Comparison of ENCODE assay signal across 13 mouse cellular contexts in genomic region chr2:67827697-67828096, GRCm38 (mm10).
DNase-seq lines count a peak whose midpoint lies in the region; ATAC-seq lines count a peak whose summit lies in the region.
"Had no signal": no experiment of that assay in that cellular context is flagged by ENCODE, and none has a peak within 500 bp of the region (broad histone marks: within the 10 kb centered on the region; RNA-seq: fewer than 3 reads in every experiment).

No protein-coding gene starts in this region.

- no peak overlapping the region for H3K4me2 ChIP-seq in heart, embryonic 15.5 days
- H3K4me2 ChIP-seq: stomach, embryonic 15.5 days had no signal

- WGBS in heart, embryonic 15.5 days, result 58% methylated on average over 4 of the region's 4 CpGs

- no peak overlapping the region for H3K27ac ChIP-seq in heart, embryonic 15.5 days
- H3K27ac ChIP-seq: liver, embryonic 14.5 days; stomach, embryonic 15.5 days had no signal

- ATAC-seq in heart, embryonic 15.5 days (replicated peaks; ENCODE audit: insufficient number of reproducible peaks, insufficient read depth, low FRiP score, low read depth), result 0 out of 2 replicates have a peak, but pooled peaks have one; percentile 35

- no peak overlapping the region for H3K4me3 ChIP-seq in heart, embryonic 15.5 days
- H3K4me3 ChIP-seq: stomach, embryonic 15.5 days had no signal

- no peaks in the 10 kb centered on the region for H3K27me3 ChIP-seq in heart, embryonic 15.5 days
- H3K27me3 ChIP-seq: stomach, embryonic 15.5 days had no signal

- H3K36me3 ChIP-seq in heart, embryonic 15.5 days, result no peaks in the 10 kb centered on the region
- H3K36me3 ChIP-seq: stomach, embryonic 15.5 days had no signal

- H3K9ac ChIP-seq in heart, embryonic 15.5 days, result no peak overlapping the region
- H3K9ac ChIP-seq: liver, embryonic 14.5 days; stomach, embryonic 15.5 days had no signal

- no peaks in the 10 kb centered on the region for H3K9me3 ChIP-seq in heart, embryonic 15.5 days (replicated peaks)
- H3K9me3 ChIP-seq: stomach, embryonic 15.5 days had no signal

- DNase-seq in urinary bladder, postnatal 14 days (ENCODE audit: low spot score), result peak; percentile 16
- no peak for DNase-seq in urinary bladder, postnatal 4 days (ENCODE audit: low spot score in 2 of 2)
- peak; percentile 18 to 33 for DNase-seq in lung, adult 18-20 months
- peak; percentile 78 for DNase-seq in skeletal muscle tissue, adult 2 months (ENCODE audit: low read depth, low spot score)
- no peak for DNase-seq in yolk sac, embryonic 10.5 days (ENCODE audit: low spot score)
- no peak for DNase-seq in embryo, embryonic 9.5 days (ENCODE audit: extremely low spot score)
- DNase-seq: adrenal gland, postnatal 25 days; midbrain, embryonic 14.5 days; right cerebral cortex, postnatal 25 days; thymus, postnatal 36 days had no signal

- H3K4me1 ChIP-seq in heart, embryonic 15.5 days (replicated peaks), result no peaks in the 10 kb centered on the region
- H3K4me1 ChIP-seq: stomach, embryonic 15.5 days had no signal

Comparison
In these comparisons a context has a peak if more than half of its experiments do, and no peak if none do; other contexts are left out.
1. DNase-seq: peak in urinary bladder, postnatal 14 days (single experiment), lung, adult 18-20 months (2 of 2) and skeletal muscle tissue, adult 2 months (single experiment); none in urinary bladder, postnatal 4 days (0 of 2), yolk sac, embryonic 10.5 days (single experiment) and embryo, embryonic 9.5 days (single experiment).